Mouse (Mus musculus) midbrain, embryonic 15.5 days (tissue): ENCODE measurements around the gene Med24. TPM values are rescaled to one million over a fixed set of nuclear protein-coding genes. Genes with fewer than 3 reads are reported as not detected.
"Not testable (repeated sequence)": the region's sequence is repeated elsewhere in the genome, so short reads cannot be mapped to it uniquely, and the experiment has no call there.

Experiments
- ATAC-seq: fragments of 200-750 bp; cut with Nextera tagmentation; replicated peaks from 2 replicates; pipeline ENCODE4 v1.8.0; 2017; ENCODE audit warnings: moderate TSS enrichment
- H3K27ac ChIP-seq: fragments of 300-500 bp; sonication (generic); 2 replicates; pipeline ENCODE4 v1.5.1; 2015; ENCODE audit warnings: mild to moderate bottlenecking, inconsistent platforms
- H3K27me3 ChIP-seq: fragments of 300-500 bp; sonication (generic); replicated peaks from 2 replicates; pipeline ENCODE4 v1.6.1; 2015; ENCODE audit warnings: inconsistent platforms
- H3K36me3 ChIP-seq: fragments of 300-500 bp; sonication (generic); replicated peaks from 2 replicates; pipeline ENCODE4 v1.6.1; 2015; ENCODE audit warnings: inconsistent platforms
- H3K4me1 ChIP-seq: fragments of 300-500 bp; sonication (generic); 2 replicates; pipeline ENCODE4 v1.6.1; 2015; ENCODE audit warnings: inconsistent platforms
- H3K4me2 ChIP-seq: fragments of 300-500 bp; sonication (generic); 2 replicates; pipeline ENCODE4 v1.6.1; 2015; ENCODE audit warnings: inconsistent platforms, mild to moderate bottlenecking, moderate library complexity
- H3K4me3 ChIP-seq: fragments of 300-500 bp; sonication (generic); 2 replicates; pipeline ENCODE4 v1.5.1; 2015; ENCODE audit warnings: mild to moderate bottlenecking, inconsistent platforms
- H3K9ac ChIP-seq: fragments of 300-500 bp; sonication (generic); 2 replicates; pipeline ENCODE4 v1.6.1; 2015; ENCODE audit warnings: mild to moderate bottlenecking, inconsistent platforms
- H3K9me3 ChIP-seq: fragments of 300-500 bp; sonication (generic); 2 replicates; pipeline ENCODE4 v1.6.1; 2016; ENCODE audit warnings: inconsistent platforms
- WGBS: fragments of 180-500 bp; shearing (Covaris S2); methylation state at CpG from one replicate; pipeline ENCODE4 v1.1.7; 2015; ENCODE audit warnings: mixed read lengths; 5-methylcytosine and 5-hydroxymethylcytosine counted together
- polyA plus RNA-seq: library from polyadenylated mRNA; unstranded; fragments of >200 nt; fragmentation: Nextera tagmentation; extraction: Ambion mirVana; gene quantifications from 2 replicates; pipeline ENCODE4 v1.2.1, GENCODE M21; 2015

Gene Med24
- polyA plus RNA-seq, 1 experiment from 2014 or later = 82.9 TPM

DNA sequence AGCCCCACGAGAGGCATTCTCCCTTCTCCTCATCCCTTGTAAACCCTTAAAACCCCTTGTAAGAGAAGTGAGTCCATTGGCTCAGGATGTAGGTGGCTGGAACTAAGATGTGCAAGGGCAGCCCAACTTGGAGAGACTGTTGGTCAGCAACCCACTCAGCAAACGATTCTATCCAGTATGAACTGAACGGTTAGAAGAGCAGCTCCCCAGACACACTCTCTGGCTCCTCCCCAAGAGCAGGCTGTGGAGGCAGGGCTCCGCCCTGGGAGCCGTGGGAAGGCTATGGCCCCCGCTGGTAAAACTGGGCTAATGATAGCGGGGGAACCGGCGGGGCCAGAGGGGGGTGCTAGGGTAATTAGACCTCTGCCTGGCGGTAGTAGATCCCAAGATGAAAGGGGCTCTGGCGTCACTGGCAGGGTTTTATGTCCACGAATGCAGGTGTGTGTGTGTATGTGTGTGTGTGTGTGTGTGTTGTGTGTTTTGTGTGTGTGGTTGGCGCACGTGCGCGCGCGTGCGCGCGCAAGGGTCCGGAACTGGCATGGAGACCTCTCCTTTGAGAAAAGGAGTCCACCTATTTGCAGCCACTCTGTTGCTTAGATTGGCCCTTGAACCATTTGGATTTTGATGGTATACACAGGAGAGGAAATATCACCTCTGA lies 11.3 kb upstream of the Med24 start, which contains the start of gene Thra:
TSS of gene Thra (plus strand) at position 246 of the 658 bp plus-strand sequence.
- WGBS = under 1% methylated on average over 22 of the region's 22 CpGs
- peaks cover 59% of the 10 kb centered on the region for H3K4me1 ChIP-seq

DNA sequence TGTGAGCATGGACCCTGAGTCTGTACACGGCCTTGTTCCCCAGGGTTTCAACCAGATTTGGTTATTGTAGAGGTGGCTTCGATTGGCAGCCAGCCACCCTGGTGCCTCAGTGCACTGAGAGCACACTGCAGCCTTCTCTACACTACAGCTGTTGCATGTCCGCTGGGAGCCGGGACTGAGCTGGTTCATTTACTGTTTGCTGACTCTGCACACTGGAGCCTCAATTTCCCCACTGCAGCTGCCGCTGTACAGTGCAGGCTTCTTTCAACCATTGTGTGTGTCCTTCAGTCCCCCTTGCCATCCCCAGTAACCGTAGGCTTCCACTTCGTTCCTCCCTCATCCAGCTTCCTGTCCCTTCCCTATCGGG lies 10.8 kb upstream of the Med24 start:
- H3K9ac ChIP-seq = peak overlapping the region; percentile 98
- WGBS = 6% methylated on average over 8 of the region's 8 CpGs
- peak overlapping the region; percentile 90 for H3K4me3 ChIP-seq
- no peak for ATAC-seq
- no peaks in the 10 kb centered on the region for H3K27me3 ChIP-seq
- peak overlapping the region; percentile 67 for H3K4me2 ChIP-seq
- peaks cover 53% of the 10 kb centered on the region for H3K4me1 ChIP-seq
- peak overlapping the region; percentile 100 for H3K27ac ChIP-seq
- no peaks in the 10 kb centered on the region for H3K36me3 ChIP-seq
- H3K9me3 ChIP-seq = no peaks in the 10 kb centered on the region

More for the DNA sequence above, 11.3 kb upstream of the Med24 start, which contains the start of gene Thra:
- peak; percentile 40 for ATAC-seq
- Histone ChIP-seq H3K4me2 (peak within 1 kb of the TSS; percentile 67), H3K27me3 (no peaks in the 10 kb centered on the region), H3K36me3 (no peaks in the 10 kb centered on the region), H3K9me3 (no peaks in the 10 kb centered on the region), H3K27ac (peak within 1 kb of the TSS; percentile 100), H3K4me3 (peak within 1 kb of the TSS; percentile 90), H3K9ac (peak within 1 kb of the TSS; percentile 98)

DNA sequence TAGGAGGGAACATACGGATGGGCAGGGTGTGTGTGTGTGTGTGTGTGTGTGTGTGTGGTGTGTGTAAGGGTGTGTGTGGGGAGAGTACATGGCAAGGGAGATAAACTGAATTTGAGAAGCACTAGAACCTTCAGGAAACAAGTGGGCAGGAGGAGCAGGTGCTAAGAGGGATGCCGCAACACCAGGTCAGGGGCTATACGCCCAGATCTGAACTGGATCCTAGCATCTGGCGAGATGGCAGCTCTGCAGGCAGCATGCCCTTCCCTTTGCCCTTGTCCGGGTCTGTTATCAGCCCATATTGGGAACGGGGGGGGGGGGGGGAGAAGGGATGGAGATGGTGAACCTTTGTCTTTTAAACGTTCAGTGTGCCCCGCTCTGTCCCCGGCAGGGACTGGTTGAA lies 9.7 kb upstream of the Med24 start:
- no peaks in the 10 kb centered on the region for H3K9me3 ChIP-seq
- ATAC-seq = no peak
- peaks cover 43% of the 10 kb centered on the region for H3K4me1 ChIP-seq
- no peak overlapping the region for H3K9ac ChIP-seq
- H3K27me3 ChIP-seq = no peaks in the 10 kb centered on the region
- H3K27ac ChIP-seq = peak overlapping the region; percentile 79
- H3K4me2 ChIP-seq = no peak overlapping the region
- no peaks in the 10 kb centered on the region for H3K36me3 ChIP-seq
- no peak overlapping the region for H3K4me3 ChIP-seq
- 57% methylated on average over 9 of the region's 9 CpGs for WGBS

DNA sequence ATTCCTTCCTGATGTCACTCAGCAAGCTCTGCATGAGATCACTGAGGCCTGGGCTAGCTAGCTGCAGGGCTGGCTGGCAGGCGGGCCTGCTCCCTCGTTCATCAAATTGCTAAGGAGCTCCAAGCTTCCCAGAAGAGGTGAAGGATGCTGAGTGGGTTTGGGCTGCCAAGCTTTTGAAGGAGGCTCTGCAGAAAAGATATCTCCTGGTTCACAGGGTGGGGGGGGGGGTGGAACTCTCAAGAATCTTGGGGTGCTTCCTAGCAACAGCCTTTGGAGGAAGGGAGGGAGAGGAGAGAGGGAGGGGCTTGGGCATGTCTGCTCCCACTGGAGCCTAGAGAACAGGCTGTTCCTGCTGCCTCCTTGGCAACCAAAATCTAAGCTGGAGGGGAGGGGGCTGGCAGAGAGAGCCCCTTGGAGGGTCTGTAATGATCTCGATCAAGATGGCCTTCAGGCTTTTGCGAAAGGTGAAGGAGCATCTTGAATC lies 9.2 kb upstream of the Med24 start:
- Histone ChIP-seq H3K9ac (no peak overlapping the region), H3K27me3 (no peaks in the 10 kb centered on the region), H3K4me1 (peaks cover 38% of the 10 kb centered on the region), H3K4me3 (no peak overlapping the region), H3K36me3 (no peaks in the 10 kb centered on the region), H3K4me2 (no peak overlapping the region), H3K9me3 (no peaks in the 10 kb centered on the region), H3K27ac (peak overlapping the region; percentile 79)
- no peak for ATAC-seq
- WGBS = 15% methylated on average over 4 of the region's 4 CpGs

DNA sequence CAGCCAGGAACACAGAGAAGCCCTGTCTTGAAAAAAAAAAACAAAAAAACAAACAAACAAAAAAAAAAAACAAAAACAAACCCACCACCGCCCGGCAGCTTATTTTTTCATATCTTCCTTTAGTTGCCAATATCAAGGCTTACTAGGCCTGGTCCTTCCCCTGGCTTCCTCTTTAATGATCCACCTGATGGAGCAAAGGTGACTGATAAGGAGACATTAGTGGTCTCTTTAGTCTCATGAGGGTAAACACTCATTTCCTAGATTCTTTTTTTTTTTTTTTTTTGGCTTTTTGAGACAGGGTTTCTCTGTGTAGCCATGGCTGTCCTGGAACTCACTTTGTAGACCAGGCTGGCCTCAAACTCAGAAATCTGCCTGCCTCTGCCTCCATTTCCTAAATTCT lies 8.0 kb upstream of the Med24 start:
- not testable (repeated sequence) for H3K27me3 ChIP-seq
- H3K4me1 ChIP-seq = peaks cover 33% of the 10 kb centered on the region

DNA sequence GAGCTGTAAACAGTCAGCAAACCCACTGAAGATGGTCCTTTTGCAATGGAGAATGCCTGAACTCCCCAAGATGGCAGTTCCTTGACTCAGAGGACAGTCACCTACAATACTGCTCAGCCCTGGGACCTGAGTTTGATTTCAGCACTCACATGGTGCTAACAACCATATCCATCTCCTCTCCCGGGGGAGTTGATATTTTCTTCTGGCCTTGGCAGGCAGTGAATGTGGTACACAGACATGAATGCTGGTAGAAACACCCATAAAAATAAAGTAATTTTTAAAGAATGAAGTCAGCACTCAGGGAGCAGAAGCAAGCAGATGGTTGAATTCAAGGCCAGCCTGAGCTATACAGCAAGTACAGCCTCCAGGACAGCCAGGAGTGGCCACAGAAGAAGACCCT lies 6.9 kb upstream of the Med24 start:
- H3K27me3 ChIP-seq = no peaks in the 10 kb centered on the region
- WGBS = 90% methylated on average over 1 of the region's 1 CpGs
- H3K9me3 ChIP-seq = no peaks in the 10 kb centered on the region
- H3K4me3 ChIP-seq = no peak overlapping the region
- no peak overlapping the region for H3K9ac ChIP-seq
- H3K36me3 ChIP-seq = no peaks in the 10 kb centered on the region
- no peak for ATAC-seq
- H3K4me1 ChIP-seq = peaks cover 34% of the 10 kb centered on the region
- no peak overlapping the region for H3K27ac ChIP-seq
- no peak overlapping the region for H3K4me2 ChIP-seq

More for the DNA sequence above, 8.0 kb upstream of the Med24 start:
- H3K27ac ChIP-seq, H3K4me2 ChIP-seq, H3K9me3 ChIP-seq, H3K36me3 ChIP-seq, ATAC-seq, H3K4me3 ChIP-seq, H3K9ac ChIP-seq: not testable (repeated sequence)
- WGBS = 90% methylated on average over 2 of the region's 2 CpGs

DNA sequence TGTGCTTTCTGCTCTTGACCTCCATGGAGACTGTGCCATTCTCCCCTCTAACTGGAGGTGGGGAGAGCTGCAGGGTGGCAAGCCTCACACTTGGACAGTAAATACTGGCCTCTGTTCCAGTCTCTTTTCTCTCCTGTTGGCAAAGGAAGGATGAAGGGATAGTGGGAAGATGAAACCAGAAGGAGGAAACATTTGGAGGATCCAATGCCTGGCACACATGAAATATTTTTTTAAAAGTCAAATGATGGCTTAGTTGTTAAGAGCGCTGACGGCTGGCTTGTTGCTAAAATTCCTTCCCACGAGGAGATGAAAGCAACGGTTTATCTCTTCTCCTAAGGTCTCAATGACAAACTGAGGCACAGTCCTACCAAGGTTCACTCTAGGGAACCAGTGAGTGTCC lies 5.9 kb upstream of the Med24 start:
- no peak overlapping the region for H3K4me2 ChIP-seq
- no peaks in the 10 kb centered on the region for H3K9me3 ChIP-seq
- 94% methylated on average over 4 of the region's 4 CpGs for WGBS
- H3K9ac ChIP-seq = no peak overlapping the region
- no peaks in the 10 kb centered on the region for H3K27me3 ChIP-seq
- no peak overlapping the region for H3K27ac ChIP-seq
- no peak overlapping the region for H3K4me3 ChIP-seq
- H3K4me1 ChIP-seq = peaks cover 27% of the 10 kb centered on the region
- H3K36me3 ChIP-seq = no peaks in the 10 kb centered on the region
- ATAC-seq = no peak

DNA sequence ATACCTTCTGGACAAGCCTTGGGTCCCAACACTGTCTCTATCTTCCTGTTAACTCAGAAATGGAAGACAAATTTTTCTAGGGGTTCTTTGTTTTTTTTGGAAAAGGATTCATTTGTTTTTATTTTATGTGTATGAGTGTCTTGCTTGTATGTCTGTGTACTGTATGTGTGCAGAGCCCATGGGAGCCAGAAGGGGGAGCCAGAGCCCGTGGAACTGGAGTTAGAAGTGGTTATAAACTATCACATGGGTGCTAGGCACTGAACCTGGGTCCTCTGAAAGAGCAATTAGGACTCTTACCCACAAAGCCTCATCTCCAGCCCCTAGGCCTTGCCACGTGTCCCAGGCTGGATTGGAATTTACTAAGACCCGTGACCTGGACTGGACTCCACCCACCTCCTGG lies 4.8 kb upstream of the Med24 start:
- H3K9me3 ChIP-seq = no peaks in the 10 kb centered on the region
- no peak overlapping the region for H3K4me3 ChIP-seq
- no peak overlapping the region for H3K9ac ChIP-seq
- no peak overlapping the region for H3K4me2 ChIP-seq
- H3K27ac ChIP-seq = no peak overlapping the region
- 78% methylated on average over 3 of the region's 3 CpGs for WGBS
- H3K27me3 ChIP-seq = no peaks in the 10 kb centered on the region
- H3K36me3 ChIP-seq = no peaks in the 10 kb centered on the region
- no peak for ATAC-seq
- H3K4me1 ChIP-seq = peaks cover 23% of the 10 kb centered on the region

DNA sequence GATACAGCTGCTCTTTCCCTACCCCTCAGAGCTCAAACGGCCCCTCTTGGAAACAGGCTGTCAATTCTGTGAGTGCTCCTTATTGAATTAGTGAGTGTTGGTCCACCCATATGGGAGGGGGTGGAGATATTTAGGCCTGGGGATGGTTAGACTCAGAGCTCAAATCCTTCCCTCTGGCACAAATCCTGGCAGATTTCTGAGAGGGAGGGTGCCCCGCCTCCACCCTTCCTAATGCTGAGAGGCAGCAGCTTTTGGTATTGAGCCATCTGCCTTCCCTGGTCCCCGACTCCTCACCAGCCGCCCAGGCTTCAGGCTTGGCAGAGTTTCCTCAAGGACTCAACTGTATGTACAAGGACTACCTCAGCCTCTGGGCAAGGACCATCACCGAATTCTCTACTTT lies 1.9 kb upstream of the Med24 start:
- Histone ChIP-seq H3K4me2 (no peak overlapping the region), H3K9me3 (no peaks in the 10 kb centered on the region), H3K4me1 (peaks cover 21% of the 10 kb centered on the region), H3K27me3 (no peaks in the 10 kb centered on the region), H3K4me3 (no peak overlapping the region), H3K9ac (no peak overlapping the region), H3K27ac (peak overlapping the region; percentile 49; the same call in 1 of the 2 replicates), H3K36me3 (peaks cover 4% of the 10 kb centered on the region; the same call in 1 of the 2 replicates)
- 40% methylated on average over 5 of the region's 5 CpGs for WGBS
- ATAC-seq = no peak

DNA sequence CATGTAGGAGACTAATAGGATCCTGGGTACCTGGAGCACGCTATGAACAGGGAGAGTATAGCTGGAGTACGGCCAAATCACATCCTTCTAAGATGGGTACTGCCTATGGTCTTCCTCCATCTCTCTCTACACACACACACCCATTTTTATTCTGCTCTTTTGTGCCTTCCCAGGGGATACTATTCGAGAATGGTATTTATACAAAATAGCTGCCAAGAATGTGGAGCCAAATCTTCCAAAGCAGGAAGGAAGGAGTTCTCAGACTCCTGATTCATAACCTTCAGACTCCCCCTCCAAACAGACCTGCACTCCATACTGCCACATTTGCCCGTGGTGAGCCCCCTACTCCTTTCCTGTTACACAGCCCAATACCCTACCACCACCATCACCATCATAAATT lies 1.5 kb upstream of the Med24 start:
- no peak overlapping the region for H3K4me2 ChIP-seq
- 68% methylated on average over 4 of the region's 4 CpGs for whole genome bisulfite sequencing

DNA sequence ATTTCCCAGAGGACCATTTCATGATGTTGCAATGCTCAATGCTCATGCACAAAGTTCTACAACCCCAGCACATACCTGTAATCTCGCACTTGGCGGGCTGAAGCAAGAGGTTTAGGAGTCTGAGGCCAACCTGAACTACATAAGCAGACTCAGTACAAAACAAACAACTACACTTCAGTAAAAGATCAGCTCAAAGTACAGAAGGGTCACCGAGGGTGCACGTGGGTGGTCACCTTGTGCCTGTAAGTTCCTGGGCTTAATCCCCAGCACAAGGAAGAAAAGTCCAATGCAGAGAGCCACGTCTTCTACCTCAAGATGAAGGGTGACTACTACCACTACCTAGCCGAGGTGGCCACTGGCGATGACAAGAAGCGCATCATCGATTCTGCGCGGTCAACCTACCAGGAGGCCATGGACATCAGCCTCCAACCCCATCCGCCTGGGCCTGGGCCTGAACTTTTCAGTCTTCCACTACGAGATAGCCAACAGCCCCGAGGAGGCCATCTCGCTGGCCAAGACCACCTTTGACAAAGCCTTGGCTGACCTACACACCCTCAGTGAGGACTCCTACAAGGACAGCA lies 3.2 kb downstream of the Med24 start:
- Histone ChIP-seq H3K27ac (no peak overlapping the region), H3K9ac (no peak overlapping the region), H3K27me3 (no peaks in the 10 kb centered on the region), H3K9me3 (no peaks in the 10 kb centered on the region), H3K4me2 (no peak overlapping the region), H3K4me3 (no peak overlapping the region), H3K4me1 (peaks cover 16% of the 10 kb centered on the region), H3K36me3 (peaks cover 4% of the 10 kb centered on the region; the same call in 1 of the 2 replicates)
- 96% methylated on average over 15 of the region's 15 CpGs for WGBS
- ATAC-seq = no peak

More for the DNA sequence above, 1.5 kb upstream of the Med24 start:
- H3K27ac ChIP-seq = peak overlapping the region; percentile 49; the same call in 1 of the 2 replicates
- peaks cover 4% of the 10 kb centered on the region; the same call in 1 of the 2 replicates for H3K36me3 ChIP-seq
- no peaks in the 10 kb centered on the region for H3K9me3 ChIP-seq
- H3K9ac ChIP-seq = no peak overlapping the region
- no peak for ATAC-seq
- H3K27me3 ChIP-seq = no peaks in the 10 kb centered on the region
- H3K4me3 ChIP-seq = no peak overlapping the region
- H3K4me1 ChIP-seq = peaks cover 21% of the 10 kb centered on the region

DNA sequence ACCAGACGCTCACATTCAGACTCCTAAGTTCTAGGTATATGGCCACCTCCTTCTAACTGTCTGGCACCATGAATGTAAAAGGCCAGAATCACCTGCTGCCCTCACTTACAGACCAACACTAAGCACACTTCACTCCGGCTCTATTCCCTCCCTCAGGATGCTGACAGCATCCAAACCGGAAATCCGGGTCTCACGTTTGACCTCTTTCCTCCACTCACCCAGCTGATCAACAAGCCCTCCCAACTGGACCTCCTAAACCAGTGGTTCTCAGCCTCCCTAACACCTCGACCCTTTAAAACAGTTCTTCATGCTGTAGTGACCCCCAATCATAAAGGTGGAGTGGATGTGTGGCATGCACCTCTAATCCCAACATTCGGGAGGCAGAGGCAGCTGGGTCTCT lies 6.1 kb downstream of the Med24 start:
- no peak overlapping the region for H3K4me2 ChIP-seq
- 86% methylated on average over 7 of the region's 7 CpGs for WGBS

More for the DNA sequence above, 6.1 kb downstream of the Med24 start:
- Histone ChIP-seq H3K27me3 (no peaks in the 10 kb centered on the region), H3K4me1 (peaks cover 7% of the 10 kb centered on the region), H3K9me3 (no peaks in the 10 kb centered on the region), H3K27ac (no peak overlapping the region), H3K4me3 (no peak overlapping the region), H3K36me3 (peaks cover 4% of the 10 kb centered on the region; the same call in 1 of the 2 replicates), H3K9ac (no peak overlapping the region)
- no peak for ATAC-seq
